Mouse (Mus musculus) cerebellum, adult 2 months (tissue): ENCODE data around the gene Sorl1. TPM values are rescaled to one million over a fixed set of nuclear protein-coding genes. Genes with fewer than 3 reads are reported as not detected.

Experiments
- DNase-seq, 2 experiments: peaks; one replicate each; pipeline ENCODE4 v3.0.0; 2021
- H3K27ac ChIP-seq: fragments of 200-500 bp; 2 replicates; pipeline ENCODE4 v1.5.1; 2012; ENCODE audit warnings: low read length, control low read depth, inconsistent platforms; ENCODE audit not compliant: insufficient read depth
- H3K27me3 ChIP-seq: fragments of 200-500 bp; 2 replicates; pipeline ENCODE4 v1.6.1; 2012; ENCODE audit warnings: inconsistent platforms, mild to moderate bottlenecking, low read length, moderate library complexity; ENCODE audit not compliant: control insufficient read depth, insufficient read depth
- H3K4me1 ChIP-seq: fragments of 200-500 bp; 2 replicates; pipeline ENCODE4 v1.6.1; 2011; ENCODE audit warnings: low read length; ENCODE audit not compliant: control insufficient read depth, insufficient read depth
- H3K4me3 ChIP-seq: fragments of 200-500 bp; replicated peaks from 2 replicates; pipeline ENCODE3; 2011; ENCODE audit warnings: mild to moderate bottlenecking, low read depth, low read length, control low read depth; ENCODE audit not compliant: insufficient read depth
- CTCF ChIP-seq: fragments of 200-500 bp; IDR thresholded peaks from 2 replicates; pipeline ENCODE4 v1.5.1; 2011; ENCODE audit warnings: low read depth, mild to moderate bottlenecking, control low read depth, low read length, moderate library complexity, borderline replicate concordance; ENCODE audit not compliant: insufficient read depth
- POLR2A ChIP-seq: fragments of 200-500 bp; IDR thresholded peaks from 2 replicates; pipeline ENCODE4 v1.6.1; 2011; ENCODE audit warnings: low read length, control low read depth, borderline replicate concordance; ENCODE audit not compliant: insufficient read depth
- WGBS: fragments of 180-500 bp; shearing (Covaris S2); methylation state at CpG from one replicate; pipeline ENCODE4 v1.1.7; 2018; 5-methylcytosine and 5-hydroxymethylcytosine counted together
- polyA plus RNA-seq: library from polyadenylated mRNA; depleted of rRNA; stranded (reverse); fragments of >200 nt; gene quantifications from 2 replicates; pipeline ENCODE4 v1.2.3, GENCODE M21; 2012; rRNA removed

Gene Sorl1
- polyA plus RNA-seq, 1 experiment = 169 TPM

DNA sequence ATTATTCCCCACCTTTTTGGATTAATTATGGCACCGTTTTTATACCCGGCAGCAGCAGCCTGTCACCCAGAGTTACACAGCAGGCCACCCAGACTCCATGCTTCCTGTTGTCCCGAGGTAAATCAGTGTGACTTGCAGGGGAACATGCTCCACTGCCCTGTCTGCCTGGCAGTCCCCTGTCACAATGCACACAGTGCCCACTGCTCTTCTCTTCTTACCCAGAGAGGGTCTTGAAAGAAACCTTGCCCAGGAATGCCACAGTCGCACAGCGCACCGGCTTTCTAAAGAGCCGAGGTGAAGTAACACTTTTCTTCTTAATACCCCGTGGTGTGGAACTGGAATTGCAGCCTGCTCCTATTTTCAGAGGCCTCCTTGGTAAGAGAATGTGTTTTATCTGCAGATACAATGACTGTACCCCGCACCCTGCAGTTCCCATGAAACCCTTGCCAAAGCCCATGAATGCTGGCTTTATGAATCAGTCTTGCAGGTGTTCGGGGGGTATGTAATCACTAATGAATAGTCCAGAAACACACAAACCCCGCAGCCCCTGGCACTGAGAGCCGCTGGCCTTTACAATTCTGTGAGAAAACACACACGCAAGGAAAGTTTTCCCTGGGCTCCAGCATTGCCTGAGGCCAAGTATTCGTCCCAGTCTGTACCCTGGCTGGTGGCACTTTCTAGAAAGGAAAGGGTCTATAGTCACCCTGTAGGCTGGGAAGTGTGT, 205.3 kb downstream of the Sorl1 start:
- 29% methylated on average over 14 of the region's 14 CpGs for WGBS
- Histone ChIP-seq H3K27ac (no peak overlapping the region), H3K4me1 (no peaks in the 10 kb centered on the region), H3K4me3 (no peak overlapping the region), H3K27me3 (no peaks in the 10 kb centered on the region; the same call in 1 of the 2 replicates)
- TF ChIP-seq POLR2A (no peak), CTCF (no peak)
- no peak for DNase-seq

DNA sequence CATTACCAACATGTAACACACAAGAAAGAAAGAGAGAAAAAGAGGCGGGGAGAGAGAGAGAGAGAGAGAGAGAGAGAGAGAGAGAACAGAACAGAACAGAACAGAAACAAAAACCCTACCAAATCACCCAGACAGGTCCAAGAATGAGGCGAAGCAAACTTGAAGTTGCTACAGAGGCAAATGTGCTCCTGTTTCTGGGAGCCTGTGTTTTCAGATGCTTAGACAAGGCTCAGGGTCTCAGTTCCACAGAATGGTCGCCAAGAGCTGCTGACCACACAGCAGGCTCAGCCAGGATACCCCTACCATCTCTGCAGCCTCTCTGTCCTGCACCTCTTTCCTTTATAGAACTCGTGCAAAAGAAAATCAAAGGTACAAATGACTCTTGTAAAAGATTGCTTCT, 205.9 kb downstream of the Sorl1 start:
- TF ChIP-seq CTCF = no peak
- no peak for TF ChIP-seq POLR2A
- WGBS = 51% methylated on average over 4 of the region's 4 CpGs
- no peak overlapping the region for H3K27ac ChIP-seq
- no peak for DNase-seq
- no peaks in the 10 kb centered on the region; the same call in 1 of the 2 replicates for H3K27me3 ChIP-seq
- H3K4me3 ChIP-seq = no peak overlapping the region
- no peaks in the 10 kb centered on the region for H3K4me1 ChIP-seq

DNA sequence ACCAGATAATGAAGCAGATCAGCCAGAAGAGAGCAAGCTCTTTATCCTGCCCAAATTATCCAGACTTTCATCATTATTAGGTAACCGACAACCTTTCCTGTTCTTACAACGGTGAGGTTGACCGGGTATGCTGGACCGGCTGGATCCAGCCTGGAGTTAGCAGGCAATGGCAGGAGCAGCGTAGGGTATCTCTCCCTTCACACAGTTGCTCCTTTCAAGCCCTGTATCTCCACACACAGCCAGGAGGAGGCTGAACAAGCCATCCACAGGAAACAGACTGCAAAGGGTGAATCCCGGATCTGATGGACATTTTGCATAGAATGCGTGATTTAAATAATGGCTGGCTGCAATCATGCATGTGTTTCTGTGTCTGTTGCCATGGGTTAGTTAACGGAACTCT, 208.5 kb downstream of the Sorl1 start:
- WGBS = 86% methylated on average over 8 of the region's 8 CpGs
- no peak overlapping the region for H3K27ac ChIP-seq
- no peaks in the 10 kb centered on the region for H3K27me3 ChIP-seq
- no peak for TF ChIP-seq POLR2A
- TF ChIP-seq CTCF = no peak
- no peaks in the 10 kb centered on the region for H3K4me1 ChIP-seq
- no peak overlapping the region for H3K4me3 ChIP-seq
- no peak for DNase-seq

Other genes with a start within 250 kb of the Sorl1 start
- gene Sc5d, start 140.0 kb upstream of the Sorl1 start, polyA plus RNA-seq = 88.8 and 92.6 TPM in 2 replicates